13 mouse cellular contexts compared by ENCODE assay signal in the genomic region with DNA sequence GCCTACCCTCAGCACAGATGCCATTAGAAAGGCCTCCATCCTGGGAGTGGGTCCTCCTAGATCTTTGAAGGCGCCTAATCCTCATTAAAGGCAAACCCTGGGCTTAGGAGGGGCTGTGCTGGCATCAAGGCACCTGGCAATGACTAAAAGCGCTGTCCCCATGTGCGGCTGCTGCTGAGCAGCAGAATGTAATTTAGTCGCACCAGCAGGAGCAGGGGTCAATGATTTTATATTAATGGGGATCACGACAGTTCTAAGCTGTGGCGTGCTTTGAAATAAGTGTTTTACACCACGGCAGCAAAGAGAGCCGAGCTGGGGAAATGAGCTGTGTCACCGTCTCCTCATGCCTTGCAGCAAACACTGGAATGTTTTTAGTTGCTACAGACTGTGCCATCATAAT.
DNase-seq lines count a peak whose midpoint lies in the region; ATAC-seq lines count a peak whose summit lies in the region.
"Had no signal": no experiment of that assay in that cellular context is flagged by ENCODE, and none has a peak within 500 bp of the region (broad histone marks: within the 10 kb centered on the region; RNA-seq: fewer than 3 reads in every experiment).

No protein-coding gene starts in this region.

- no peaks in the 10 kb centered on the region for H3K9me3 ChIP-seq in embryonic facial prominence, embryonic 14.5 days (ENCODE audit: control insufficient read depth, low read length)
- peaks cover 1% of the 10 kb centered on the region; the same call in 1 of the 2 replicates for H3K9me3 ChIP-seq in embryonic facial prominence, embryonic 10.5 days
- no peaks in the 10 kb centered on the region for H3K9me3 ChIP-seq in hindbrain, embryonic 11.5 days (ENCODE audit: control insufficient read depth, low read length)
- peaks cover under 1% of the 10 kb centered on the region; the same call in 1 of the 2 replicates for H3K9me3 ChIP-seq in midbrain, embryonic 11.5 days (ENCODE audit: control insufficient read depth, low read length)
- no peaks in the 10 kb centered on the region for H3K9me3 ChIP-seq in neural tube, embryonic 15.5 days (replicated peaks)
- H3K9me3 ChIP-seq: limb, embryonic 15.5 days had no signal

- no peak for ATAC-seq in embryonic facial prominence, embryonic 14.5 days (ENCODE audit: low read depth)
- peak; percentile 70 for ATAC-seq in hindbrain, embryonic 11.5 days (ENCODE audit: low FRiP score)
- ATAC-seq in midbrain, embryonic 11.5 days (ENCODE audit: low FRiP score): peak; percentile 83
- peak; percentile 73 for ATAC-seq in neural tube, embryonic 15.5 days (ENCODE audit: low FRiP score)
- ATAC-seq in erythroid progenitor cell, adult 5-6 weeks (replicated peaks; ENCODE audit: low FRiP score, poor library complexity, severe bottlenecking): no peak

- H3K4me3 ChIP-seq in embryonic facial prominence, embryonic 14.5 days (ENCODE audit: low read depth, low read length): no peak overlapping the region
- H3K4me3 ChIP-seq in embryonic facial prominence, embryonic 10.5 days: no peak overlapping the region
- H3K4me3 ChIP-seq in hindbrain, embryonic 11.5 days (ENCODE audit: low read depth, low read length): no peak overlapping the region
- H3K4me3 ChIP-seq in midbrain, embryonic 11.5 days (ENCODE audit: low read depth, low read length): no peak overlapping the region
- no peak overlapping the region for H3K4me3 ChIP-seq in neural tube, embryonic 15.5 days (replicated peaks)
- H3K4me3 ChIP-seq: limb, embryonic 15.5 days had no signal

- peak; percentile 8 for DNase-seq in embryonic facial prominence, embryonic 14.5 days (ENCODE audit: low spot score)
- no peak for DNase-seq in embryonic facial prominence, embryonic 10.5 days (ENCODE audit: low spot score)
- peak; percentile 35 for DNase-seq in hindbrain, embryonic 11.5 days (ENCODE audit: low spot score)
- DNase-seq in midbrain, embryonic 11.5 days (ENCODE audit: low spot score, missing footprints): peak; percentile 87
- no peak for DNase-seq in adrenal gland, adult 2 months
- no peak for DNase-seq in heart, postnatal 10 days
- DNase-seq: cerebellum, adult 18-20 months; gastrocnemius, postnatal 10 days; kidney, adult 2 months; thymus, postnatal 25 days had no signal

- H3K4me1 ChIP-seq in embryonic facial prominence, embryonic 14.5 days (ENCODE audit: control insufficient read depth, insufficient read depth, low read length): no peaks in the 10 kb centered on the region
- no peaks in the 10 kb centered on the region for H3K4me1 ChIP-seq in embryonic facial prominence, embryonic 10.5 days
- H3K4me1 ChIP-seq in hindbrain, embryonic 11.5 days (replicated peaks; ENCODE audit: control insufficient read depth, insufficient read depth, low read length): no peaks in the 10 kb centered on the region
- peaks cover 3% of the 10 kb centered on the region; the same call in 1 of the 2 replicates for H3K4me1 ChIP-seq in midbrain, embryonic 11.5 days (ENCODE audit: control insufficient read depth, insufficient read depth, low read length)
- H3K4me1 ChIP-seq in neural tube, embryonic 15.5 days: peaks cover 4% of the 10 kb centered on the region; the same call in 1 of the 2 replicates

- H3K27ac ChIP-seq in embryonic facial prominence, embryonic 14.5 days (replicated peaks; ENCODE audit: low read depth, low read length): no peak overlapping the region
- no peak overlapping the region for H3K27ac ChIP-seq in embryonic facial prominence, embryonic 10.5 days (replicated peaks)
- peak overlapping the region; percentile 42; the same call in 1 of the 2 replicates for H3K27ac ChIP-seq in hindbrain, embryonic 11.5 days (ENCODE audit: low read depth, low read length)
- H3K27ac ChIP-seq in midbrain, embryonic 11.5 days (ENCODE audit: low read depth, low read length): no peak overlapping the region
- no peak overlapping the region for H3K27ac ChIP-seq in neural tube, embryonic 15.5 days (replicated peaks)
- H3K27ac ChIP-seq: limb, embryonic 15.5 days had no signal

- H3K36me3 ChIP-seq in embryonic facial prominence, embryonic 14.5 days (ENCODE audit: control insufficient read depth, insufficient read depth, low read length): no peaks in the 10 kb centered on the region
- no peaks in the 10 kb centered on the region; the same call in 1 of the 2 replicates for H3K36me3 ChIP-seq in embryonic facial prominence, embryonic 10.5 days (replicated peaks)
- no peaks in the 10 kb centered on the region for H3K36me3 ChIP-seq in hindbrain, embryonic 11.5 days (ENCODE audit: control insufficient read depth, insufficient read depth, low read length)
- no peaks in the 10 kb centered on the region for H3K36me3 ChIP-seq in midbrain, embryonic 11.5 days (ENCODE audit: control insufficient read depth, insufficient read depth, low read length)
- H3K36me3 ChIP-seq in neural tube, embryonic 15.5 days: no peaks in the 10 kb centered on the region
- H3K36me3 ChIP-seq: limb, embryonic 15.5 days had no signal

- no peak overlapping the region for H3K4me2 ChIP-seq in embryonic facial prominence, embryonic 14.5 days (ENCODE audit: low read depth, low read length)
- no peak overlapping the region for H3K4me2 ChIP-seq in hindbrain, embryonic 11.5 days (replicated peaks; ENCODE audit: low read depth, low read length)
- no peak overlapping the region for H3K4me2 ChIP-seq in midbrain, embryonic 11.5 days
- H3K4me2 ChIP-seq in neural tube, embryonic 15.5 days: peak overlapping the region; percentile 41
- H3K4me2 ChIP-seq: limb, embryonic 15.5 days had no signal

- no peak overlapping the region for H3K9ac ChIP-seq in embryonic facial prominence, embryonic 14.5 days (ENCODE audit: low read depth, low read length)
- no peak overlapping the region for H3K9ac ChIP-seq in hindbrain, embryonic 11.5 days (ENCODE audit: low read depth, low read length)
- no peak overlapping the region for H3K9ac ChIP-seq in midbrain, embryonic 11.5 days (ENCODE audit: low read length)
- H3K9ac ChIP-seq in neural tube, embryonic 15.5 days (replicated peaks): no peak overlapping the region
- H3K9ac ChIP-seq: limb, embryonic 15.5 days had no signal

- no peaks in the 10 kb centered on the region for H3K27me3 ChIP-seq in embryonic facial prominence, embryonic 14.5 days (replicated peaks; ENCODE audit: control insufficient read depth, insufficient read depth, low read length)
- H3K27me3 ChIP-seq in embryonic facial prominence, embryonic 10.5 days (replicated peaks; ENCODE audit: low read depth, poor library complexity, severe bottlenecking): no peaks in the 10 kb centered on the region
- no peaks in the 10 kb centered on the region for H3K27me3 ChIP-seq in hindbrain, embryonic 11.5 days (ENCODE audit: control insufficient read depth, insufficient read depth, low read length)
- H3K27me3 ChIP-seq in midbrain, embryonic 11.5 days (ENCODE audit: control insufficient read depth, insufficient read depth, low read length): no peaks in the 10 kb centered on the region
- no peaks in the 10 kb centered on the region for H3K27me3 ChIP-seq in neural tube, embryonic 15.5 days (replicated peaks)
- H3K27me3 ChIP-seq: limb, embryonic 15.5 days had no signal

- intact Hi-C loops in heart, postnatal 10 days (cut with DNase I): no loop called here

- 47% methylated on average over 9 of the region's 9 CpGs for WGBS in embryonic facial prominence, embryonic 14.5 days
- 38% methylated on average over 9 of the region's 9 CpGs for WGBS in embryonic facial prominence, embryonic 10.5 days
- 25% methylated on average over 9 of the region's 9 CpGs for WGBS in hindbrain, embryonic 11.5 days
- 18% methylated on average over 9 of the region's 9 CpGs for WGBS in midbrain, embryonic 11.5 days
- 16% methylated on average over 9 of the region's 9 CpGs for WGBS in neural tube, embryonic 15.5 days

Comparison
In these comparisons a context has a peak if more than half of its experiments do, and no peak if none do; other contexts are left out.
1. DNase-seq: peak in embryonic facial prominence, embryonic 14.5 days (single experiment), hindbrain, embryonic 11.5 days (single experiment) and midbrain, embryonic 11.5 days (single experiment); none in embryonic facial prominence, embryonic 10.5 days (single experiment), adrenal gland, adult 2 months (single experiment) and heart, postnatal 10 days (0 of 2).
2. ATAC-seq: peak in hindbrain, embryonic 11.5 days (single experiment), midbrain, embryonic 11.5 days (single experiment) and neural tube, embryonic 15.5 days (single experiment); none in embryonic facial prominence, embryonic 14.5 days (single experiment) and erythroid progenitor cell, adult 5-6 weeks (single experiment).